Mouse (Mus musculus) ovary, postnatal 10 days (tissue): Measurements from ENCODE around the gene 4930544D05Rik.

ENCODE experiments used
- DNase-seq: peaks from one replicate; pipeline ENCODE4 v3.0.0; 2022; ENCODE audit warnings: low spot score

Gene 4930544D05Rik

DNA sequence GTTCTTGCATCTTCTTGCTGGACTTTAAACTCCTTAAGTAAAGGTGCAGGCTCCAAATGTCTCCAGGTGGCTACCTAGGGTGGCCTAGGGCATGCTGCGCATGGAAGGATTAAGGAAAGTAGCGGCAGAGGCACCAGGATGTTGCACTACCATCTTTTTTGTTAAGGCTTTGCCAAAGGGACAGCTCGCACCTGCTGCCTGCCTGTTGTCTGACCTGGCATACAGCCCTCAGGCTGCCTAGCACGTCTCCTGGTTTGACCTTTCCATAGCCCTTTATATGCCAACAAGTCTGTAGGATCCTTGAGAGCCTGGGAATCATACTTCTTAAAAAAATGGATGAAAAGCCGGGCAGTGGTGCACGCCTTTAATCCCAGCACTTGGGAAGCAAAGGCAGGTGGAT, 27.4 kb downstream of the 4930544D05Rik start:
- no peak for DNase-seq

DNA sequence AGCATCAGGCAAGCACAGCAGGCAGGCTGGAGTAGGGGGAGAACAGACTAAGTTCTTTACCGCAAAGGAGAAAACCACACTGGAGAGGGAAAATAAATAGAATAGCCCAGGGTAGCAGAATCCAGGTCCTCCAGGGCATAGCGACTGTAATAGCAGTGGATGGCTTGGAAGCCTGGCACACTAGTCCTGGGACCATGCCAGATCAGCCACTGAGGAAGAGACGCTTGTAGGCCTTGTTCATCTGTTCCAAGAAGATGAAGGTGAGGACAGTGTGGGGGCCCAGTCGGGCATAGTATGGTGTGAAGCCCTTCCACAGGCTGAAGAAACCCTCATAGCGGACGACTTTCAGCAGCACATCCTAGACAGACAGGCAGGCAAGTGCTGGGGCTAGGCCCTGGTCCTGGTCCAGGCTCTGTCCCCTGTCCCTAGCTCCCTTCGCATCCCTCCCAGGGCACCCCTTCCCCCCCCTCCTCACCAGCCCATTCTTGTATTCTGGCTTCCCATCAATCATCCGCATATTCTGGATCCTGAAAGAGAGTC, 29.0 kb downstream of the 4930544D05Rik start:
- DNase-seq: no peak

DNA sequence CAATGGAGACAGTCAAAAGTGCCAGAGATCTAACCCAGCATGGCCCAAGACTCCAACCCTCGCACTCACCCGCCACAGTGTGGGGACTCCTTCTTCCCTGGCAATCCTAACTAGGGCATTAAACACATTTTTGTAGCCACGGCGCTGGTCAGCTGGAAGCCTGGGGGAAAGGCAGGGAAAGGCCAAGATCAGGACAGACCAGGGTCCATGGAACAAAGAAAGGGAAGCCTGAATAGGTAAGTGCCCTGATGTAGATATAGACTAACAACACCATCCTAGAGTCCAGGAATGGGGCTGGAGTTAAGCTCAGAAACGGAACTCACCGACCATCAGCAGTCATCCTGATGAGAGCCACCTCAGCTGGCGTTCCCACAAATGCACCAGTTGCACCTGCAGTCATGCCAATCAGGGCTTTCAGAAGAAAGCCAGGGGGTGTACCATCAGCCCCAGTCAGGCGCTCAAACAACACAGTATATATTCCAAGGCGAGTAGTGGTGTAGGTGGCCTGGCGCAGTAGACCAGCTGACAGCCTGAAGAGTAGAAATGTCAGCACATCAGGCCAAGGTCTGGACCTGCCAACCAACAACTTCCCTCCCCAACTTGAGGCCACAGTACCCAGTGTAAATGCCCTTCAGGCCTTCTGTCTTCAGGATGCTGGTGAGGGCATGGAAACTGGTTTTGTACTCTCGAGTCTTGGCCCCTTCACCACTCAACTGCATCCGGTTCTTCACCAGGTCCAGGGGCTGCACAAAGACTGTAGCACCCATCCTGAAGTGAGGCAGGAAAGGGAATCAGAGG, 30.0 kb downstream of the 4930544D05Rik start:
- no peak for DNase-seq

DNA sequence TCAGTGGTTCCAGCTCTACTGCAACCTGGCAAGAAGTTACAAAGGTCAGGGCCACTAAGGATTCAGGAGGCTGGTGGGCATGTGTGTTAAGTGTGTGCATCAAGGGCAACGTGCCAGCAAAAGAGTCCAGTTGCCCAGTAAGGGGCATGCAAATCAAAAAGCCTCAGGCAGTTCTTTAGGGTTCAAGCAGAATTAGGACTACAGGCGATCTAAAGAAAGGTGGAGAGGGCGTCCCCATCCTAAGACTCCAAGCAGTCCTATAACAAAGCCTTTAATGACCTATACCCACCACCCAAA, 30.6 kb downstream of the 4930544D05Rik start:
- no peak for DNase-seq

DNA sequence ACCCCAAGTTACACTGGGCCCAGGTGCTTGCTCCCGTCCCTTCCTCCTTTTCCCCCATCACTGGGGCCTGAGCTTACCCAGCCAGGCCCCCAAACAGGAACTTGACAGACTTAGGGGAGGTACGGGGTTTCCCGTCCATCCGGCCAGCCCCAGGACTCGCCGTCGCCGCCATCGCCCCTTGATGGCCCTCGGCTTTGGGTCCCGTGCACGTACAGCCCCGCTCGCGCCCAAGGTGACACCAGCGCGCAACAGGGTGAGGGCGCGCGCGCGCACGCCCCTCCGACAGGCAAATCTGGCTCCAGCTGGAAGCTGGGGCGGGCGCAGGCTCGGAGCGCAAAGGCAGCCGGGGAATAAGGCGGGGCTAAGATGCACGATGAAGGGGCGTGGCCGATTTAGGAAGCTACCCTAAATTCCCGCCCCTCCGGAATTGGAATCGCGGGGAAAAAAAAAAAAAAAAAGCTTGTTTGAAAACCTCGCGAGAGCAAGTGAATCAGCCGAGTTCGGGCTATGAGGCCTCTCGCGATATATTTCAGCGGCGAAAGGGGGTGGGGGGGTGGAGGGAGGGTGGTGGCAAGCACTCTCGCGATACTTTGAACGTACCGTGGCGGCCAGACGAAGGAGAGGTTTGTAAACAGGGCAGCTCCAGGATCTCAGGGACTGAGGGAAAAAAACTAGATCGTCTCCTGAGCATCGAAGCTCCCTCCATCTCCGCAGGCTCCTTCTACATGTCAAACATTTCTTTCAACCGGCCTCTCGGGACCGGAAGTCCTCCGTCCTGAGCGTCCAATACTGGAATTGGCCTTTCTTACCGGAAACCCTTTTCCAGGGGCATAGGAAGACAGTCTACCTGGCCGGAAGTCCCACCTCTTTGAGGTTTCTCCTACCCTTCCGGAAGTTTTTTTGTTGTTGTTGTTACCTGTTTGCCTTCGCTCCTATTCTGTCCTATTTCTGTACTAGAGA, 31.3 kb downstream of the 4930544D05Rik start, which contains the start of the genes Rnf167 and Slc25a11:
Gene Rnf167 (plus strand): TSS at position 545 of the 960 bp plus-strand sequence.
Gene Slc25a11 (minus strand): TSS at position 789 of the 960 bp plus-strand sequence.
- peak; percentile 78 for DNase-seq

DNA sequence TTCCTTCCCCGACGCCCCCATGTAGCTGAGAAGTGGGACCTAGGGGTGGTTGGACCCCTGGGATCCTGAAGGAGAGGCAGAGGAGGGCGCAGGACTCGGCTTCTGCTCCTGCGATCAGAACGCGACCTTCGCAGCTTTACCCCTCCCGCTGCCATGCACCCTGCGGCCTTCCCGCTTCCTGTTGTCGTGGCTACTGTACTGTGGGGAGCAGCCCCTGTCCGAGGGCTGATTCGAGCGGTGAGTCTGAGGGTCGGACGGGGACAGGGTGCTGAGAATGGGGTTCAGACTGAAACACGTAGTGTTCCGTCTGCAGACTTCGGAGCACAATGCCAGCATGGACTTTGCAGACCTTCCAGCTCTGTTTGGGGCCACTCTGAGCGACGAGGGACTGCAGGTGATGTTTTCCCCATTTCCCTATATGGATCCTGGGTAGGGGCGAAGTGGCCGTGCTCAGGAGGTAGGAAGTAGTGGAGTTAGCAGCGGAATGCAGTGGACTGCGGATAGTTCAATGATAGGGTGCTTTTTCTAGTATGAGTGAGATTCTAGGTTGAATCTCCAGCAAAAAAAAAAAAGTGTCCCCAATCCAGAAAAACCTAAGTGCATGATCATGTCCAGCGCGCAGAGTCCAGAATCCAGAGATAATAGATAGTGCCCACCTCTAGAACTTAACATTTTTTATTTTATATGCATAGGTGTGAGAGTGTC, 32.2 kb downstream of the 4930544D05Rik start:
- no peak for DNase-seq

DNA sequence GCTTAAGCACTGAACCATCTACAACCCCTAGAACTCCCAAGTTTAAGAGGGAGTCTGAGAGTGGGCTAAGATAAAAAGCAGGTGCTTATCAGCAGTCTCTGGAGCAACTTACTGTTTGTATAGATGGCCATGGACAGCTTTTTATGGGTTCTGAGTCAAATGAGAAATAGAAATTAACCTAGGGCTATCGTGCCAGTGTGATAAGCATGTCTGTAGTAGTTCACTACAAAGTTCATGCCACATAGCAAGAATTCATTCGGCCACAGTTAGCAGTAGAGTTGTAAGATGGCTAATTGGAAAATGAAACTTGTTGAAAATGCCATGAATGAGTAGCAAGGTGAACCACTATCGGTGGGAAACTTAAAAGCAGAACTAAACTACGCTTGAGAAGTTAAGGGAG, 32.9 kb downstream of the 4930544D05Rik start:
- DNase-seq: no peak

DNA sequence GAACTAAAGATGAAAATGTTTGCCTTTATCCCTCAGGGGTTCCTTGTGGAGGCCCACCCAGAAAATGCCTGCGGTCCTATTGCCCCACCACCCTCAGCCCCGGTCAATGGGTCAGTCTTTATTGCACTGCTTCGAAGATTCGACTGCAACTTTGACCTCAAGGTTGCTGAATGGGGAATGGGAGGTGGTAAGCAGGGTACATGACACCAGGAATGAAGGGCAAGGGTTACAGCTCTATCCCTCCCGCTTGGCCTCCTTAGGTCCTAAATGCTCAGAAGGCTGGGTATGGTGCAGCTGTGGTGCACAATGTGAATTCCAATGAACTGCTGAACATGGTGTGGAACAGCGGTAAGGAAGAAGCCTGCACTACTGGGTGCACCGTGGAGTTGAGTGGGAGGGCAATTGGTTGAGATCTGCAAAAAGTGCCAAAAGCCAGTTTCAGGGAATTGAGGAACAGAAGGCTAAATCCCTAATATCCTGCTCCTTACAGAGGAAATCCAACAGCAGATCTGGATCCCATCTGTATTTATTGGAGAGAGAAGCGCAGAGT, 33.6 kb downstream of the 4930544D05Rik start:
- DNase-seq: no peak

DNA sequence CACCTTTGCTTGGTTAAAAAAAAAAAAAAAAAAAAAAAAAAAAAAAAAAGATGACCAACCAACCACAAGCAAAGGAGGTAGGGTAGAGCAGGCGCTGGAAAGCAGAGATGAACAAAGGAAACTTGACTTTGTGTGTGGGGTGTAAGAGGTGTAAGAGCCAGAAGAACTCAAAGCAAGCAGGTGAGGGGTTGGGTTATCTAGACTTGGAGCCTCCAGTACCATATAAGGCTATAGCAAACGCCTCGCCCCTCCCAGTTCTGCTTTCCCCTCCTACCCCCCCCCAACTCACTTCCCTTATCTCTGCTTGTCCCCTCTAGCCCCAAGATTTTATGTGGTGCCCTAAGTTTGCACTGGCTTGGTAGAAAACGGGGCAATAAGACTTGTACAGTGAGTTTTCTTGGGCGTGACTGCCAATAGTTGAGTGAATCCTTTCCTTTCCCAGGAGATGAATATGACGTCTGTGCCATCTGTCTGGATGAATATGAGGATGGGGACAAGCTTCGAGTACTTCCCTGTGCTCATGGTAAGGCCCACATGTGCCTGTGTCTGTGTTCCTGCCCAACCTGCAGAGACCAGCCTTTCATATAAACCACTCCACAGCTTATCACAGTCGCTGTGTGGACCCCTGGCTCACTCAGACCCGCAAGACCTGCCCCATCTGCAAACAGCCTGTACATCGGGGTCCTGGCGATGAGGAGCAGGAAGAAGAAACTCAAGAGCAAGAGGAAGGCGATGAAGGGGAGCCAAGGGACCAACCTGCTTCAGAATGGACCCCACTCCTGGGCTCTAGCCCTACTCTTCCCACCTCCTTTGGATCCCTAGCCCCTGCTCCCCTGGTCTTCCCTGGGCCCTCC, 34.9 kb downstream of the 4930544D05Rik start:
- no peak for DNase-seq

DNA sequence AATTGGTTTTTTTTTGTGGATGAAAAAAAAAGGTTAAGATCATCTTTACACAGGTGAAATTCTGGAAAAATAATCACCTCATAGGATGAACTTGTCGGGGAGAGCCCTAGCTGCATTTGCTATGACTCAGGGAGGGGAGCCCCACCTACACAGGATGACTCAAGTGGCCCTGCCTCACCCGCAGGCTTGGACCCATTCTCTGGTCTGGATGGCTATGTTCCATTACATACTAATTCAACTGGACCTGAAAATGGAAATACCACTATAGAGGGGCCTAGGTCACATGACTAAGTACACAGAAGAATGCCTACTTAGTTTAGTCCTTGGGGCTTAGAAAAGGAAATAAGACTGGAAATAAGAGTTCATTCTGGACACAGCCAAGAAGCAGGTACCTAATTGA, 35.7 kb downstream of the 4930544D05Rik start:
- DNase-seq: no peak

DNA sequence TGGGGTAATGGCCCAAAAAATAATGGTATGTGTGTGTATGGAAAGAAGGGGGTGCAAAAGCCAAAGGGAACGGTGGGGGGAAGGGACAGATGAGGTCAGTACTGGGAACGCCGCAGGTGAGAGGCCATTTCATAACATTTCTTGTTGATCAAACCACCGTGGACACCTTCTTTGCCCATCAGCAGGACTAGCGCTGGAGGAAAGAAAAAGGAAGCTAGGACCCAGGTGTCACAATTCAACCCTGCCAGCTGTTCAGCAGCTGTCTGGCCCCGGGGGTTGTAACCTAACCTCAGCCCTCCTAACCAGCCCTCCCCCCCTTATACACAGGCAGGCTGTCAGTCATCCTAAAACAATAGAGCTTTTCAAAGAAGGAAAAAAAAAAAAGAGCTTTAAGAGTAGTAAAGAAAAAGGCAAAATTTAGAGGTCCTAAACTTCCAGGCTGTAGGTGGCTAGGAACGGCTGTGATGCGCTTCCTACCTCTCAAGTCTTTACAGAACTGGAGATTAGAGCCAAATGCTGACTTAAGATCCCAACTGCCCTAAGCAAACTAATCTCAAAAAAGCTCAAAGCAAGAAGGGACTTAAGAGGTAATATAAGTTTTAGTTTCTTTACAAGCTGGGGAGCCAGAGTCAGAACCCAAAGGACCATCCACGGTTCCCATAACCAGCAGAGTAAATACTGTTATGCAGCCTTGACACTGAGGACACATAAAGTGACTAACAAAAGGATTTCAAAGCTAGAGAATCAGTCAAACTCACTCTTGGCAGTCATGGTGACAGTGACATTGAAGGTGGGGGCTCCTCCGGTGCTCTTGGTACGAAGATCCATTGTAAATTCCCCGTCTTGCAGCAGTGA, 36.6 kb downstream of the 4930544D05Rik start:
- DNase-seq: no peak

DNA sequence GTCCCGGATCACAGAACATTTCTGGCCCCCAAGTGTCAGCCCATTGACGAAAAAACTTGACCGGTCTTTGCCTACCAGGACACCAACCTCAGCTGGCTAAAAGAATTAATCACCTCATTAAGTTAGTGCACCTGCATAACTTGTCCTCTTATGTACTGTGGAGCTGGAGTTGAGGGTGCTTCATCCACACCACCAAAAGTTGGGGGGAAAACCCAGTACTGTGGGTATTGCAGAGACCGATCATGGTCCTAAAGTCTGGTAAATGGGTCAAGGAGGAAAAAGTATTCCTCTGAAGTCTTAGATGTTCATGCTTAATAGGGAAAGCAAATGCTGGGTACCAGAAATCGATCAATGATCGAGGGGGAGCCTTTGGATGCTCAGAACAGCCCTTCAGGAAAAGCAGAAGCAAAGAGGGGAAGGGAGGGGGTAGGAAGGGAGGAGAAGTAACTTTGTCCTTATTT, 37.3 kb downstream of the 4930544D05Rik start:
- no peak for DNase-seq

DNA sequence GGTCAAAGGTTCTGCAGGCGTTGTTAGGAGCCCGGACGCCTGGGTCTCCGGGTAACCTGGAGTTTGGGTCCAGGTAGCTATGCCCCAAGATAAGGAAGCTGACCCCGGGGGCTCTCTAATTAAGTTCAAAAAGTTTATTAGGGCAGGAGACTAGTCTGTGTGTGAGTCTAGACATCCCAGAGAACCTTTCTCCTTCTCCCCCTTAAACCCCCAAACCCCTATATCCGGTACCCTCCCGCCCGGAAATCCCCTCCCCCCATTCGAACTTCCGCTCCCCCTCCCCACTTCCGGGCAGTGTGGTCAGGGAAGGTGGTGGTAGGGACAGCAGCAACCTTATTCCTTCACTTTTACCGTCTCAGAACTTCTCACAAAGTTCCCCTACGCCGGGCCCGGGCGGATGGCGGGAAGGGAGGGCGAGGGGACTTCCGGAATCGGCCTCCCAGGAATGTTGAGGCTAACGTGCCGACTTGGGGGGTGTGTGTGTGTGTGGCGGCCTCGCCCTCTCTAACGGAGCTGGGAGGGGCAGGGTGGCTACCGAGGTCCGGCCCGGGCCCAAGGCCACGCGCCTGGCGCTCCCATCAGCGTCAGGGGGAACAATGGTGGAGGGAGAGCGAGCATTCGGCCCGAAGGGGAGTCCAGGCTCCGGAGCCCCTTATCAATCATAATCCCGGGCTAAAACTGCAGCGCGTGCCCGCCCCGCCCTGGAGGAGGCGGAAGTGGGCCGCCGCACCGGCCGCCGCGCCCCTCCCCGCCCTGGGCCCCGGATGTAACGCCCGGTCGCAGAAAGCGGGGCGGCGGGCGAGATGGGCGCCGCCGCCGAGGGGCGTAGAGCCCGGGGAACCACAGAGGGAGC, 37.9 kb downstream of the 4930544D05Rik start:
- peak; percentile 58 for DNase-seq

DNA sequence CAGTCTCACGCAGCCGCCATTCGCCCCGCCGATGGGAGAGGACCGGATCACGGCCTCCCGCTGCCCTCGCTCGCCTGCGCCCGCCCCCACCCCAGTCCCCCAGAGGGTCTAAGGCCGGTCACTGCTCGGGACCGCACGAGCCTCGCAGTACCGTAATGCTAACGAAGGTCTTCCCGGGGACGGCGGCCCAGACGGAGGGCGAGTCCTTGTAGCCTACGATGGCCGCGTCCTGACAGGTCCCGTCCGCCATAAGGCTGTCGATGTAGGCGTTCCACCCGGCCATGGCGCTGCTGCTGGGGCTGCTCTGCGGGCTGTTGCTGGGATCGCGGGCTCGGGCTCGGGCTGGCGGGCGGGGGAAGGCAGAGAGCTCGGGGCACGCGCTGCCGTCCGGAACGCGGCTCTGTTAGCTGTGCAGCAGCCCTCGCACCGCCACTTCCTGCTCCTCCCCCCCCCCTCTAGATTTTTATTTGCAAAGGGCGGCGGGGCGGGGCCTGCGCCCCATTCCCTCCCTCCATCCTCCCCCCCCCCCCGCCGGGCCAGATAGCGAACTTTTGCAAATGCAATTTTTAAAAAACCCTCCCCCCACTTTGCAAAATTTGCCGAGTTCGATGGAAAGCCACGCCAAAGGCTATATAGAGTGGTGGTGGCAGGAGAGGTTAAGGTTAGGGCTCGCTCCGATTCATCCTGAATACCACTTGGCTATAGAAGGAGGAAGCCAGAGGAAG, 38.7 kb downstream of the 4930544D05Rik start, which contains the start of gene Pfn1:
Gene Pfn1 (minus strand): TSS at position 447 of the 725 bp plus-strand sequence.
- peak; percentile 62 for DNase-seq

DNA sequence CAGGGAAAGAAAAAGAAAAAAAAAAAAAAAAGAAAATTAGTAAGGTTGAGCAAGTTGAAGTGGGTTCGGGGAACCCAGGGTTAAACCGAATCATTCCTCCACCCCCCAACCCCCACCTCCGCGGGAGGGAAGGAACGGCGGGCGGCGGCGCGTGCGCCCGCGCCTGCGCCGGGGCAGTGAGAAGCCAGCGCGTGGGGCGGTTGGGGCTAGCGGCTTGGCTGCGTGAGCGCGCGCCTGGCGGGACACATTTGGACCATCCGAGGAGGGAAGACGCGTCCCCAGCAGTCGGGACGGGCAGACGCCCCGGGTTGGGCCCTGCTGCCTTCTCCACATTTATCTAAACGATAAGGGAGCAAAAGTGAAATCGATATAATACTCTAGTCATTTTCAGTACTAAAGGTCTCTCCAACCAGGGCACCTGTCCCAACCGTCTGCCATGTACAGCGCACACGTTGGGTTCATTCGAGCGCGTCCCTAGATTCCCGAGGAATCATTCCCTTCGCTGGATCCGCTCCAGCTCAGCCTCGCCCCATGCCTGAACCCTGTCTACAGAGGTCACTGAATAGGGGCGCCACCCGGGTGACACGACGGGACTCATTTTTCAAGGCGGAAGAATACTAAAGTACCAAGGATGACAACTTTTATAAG, 39.4 kb downstream of the 4930544D05Rik start:
- DNase-seq: peak; percentile 62

DNA sequence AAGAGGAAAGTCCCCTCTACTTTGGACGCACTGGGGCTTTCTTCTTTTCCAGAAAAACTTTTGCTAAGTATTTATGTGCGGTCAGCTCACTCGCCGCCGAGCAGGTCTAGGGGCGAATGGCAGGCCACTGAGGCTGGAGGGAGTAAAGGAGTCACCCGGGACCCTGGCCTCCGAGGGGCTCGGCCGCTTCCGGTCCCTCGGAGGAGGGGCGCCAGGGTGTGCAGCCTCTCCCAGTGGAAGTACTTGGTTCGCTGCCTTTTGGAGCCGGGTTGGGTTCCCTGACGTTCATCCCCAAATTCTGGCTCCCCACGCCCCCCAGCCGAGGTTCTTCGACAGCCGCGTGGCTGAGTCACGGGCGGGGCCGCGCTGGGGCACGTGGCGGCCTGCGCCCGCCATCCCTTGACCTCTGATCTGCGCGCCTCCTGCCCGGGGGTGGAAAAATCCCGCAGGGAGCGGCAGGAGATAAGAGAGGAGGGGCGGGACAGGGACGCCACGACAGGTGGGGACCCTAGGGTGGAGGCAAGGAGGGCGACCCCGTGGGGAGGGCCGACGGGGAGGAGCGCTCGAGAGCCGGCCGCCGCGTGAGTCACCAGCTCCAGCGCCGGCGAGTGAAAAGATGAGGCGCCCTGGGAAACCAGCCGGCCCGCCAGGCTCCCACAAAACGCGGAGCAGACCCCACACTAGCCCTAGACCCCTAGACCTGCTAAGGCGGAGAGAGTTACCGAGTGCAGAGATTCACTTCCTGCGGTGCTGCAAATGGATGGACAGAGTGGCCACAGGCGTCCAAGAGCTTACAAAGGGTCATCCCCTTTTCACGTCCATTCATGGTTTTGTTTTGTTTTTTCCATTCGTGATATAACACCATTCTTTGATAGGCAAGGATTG, 40.2 kb downstream of the 4930544D05Rik start:
- peak; percentile 48 for DNase-seq
